Mouse (Mus musculus) bone marrow, adult 2 months (tissue): ENCODE data around the gene Snx30.

Source experiments
- CTCF ChIP-seq: fragments of 200-500 bp; IDR thresholded peaks from 2 replicates; pipeline ENCODE4 v1.5.1; 2011; ENCODE audit warnings: low read length, control low read depth; ENCODE audit not compliant: control insufficient read depth, insufficient read depth
- POLR2A ChIP-seq: fragments of 200-500 bp; IDR thresholded peaks from 2 replicates; pipeline ENCODE4 v1.6.1; 2011; ENCODE audit warnings: low read depth, mild to moderate bottlenecking, control low read depth, low read length, borderline replicate concordance; ENCODE audit not compliant: control insufficient read depth

GRCm38 (mm10) chr4:59795788-59796455 is 9.7 kb upstream of the Snx30 start:
- TF ChIP-seq CTCF: no peak
- no peak for TF ChIP-seq POLR2A
